ENCODE assay signal across 8 mouse cellular contexts in the genomic region with DNA sequence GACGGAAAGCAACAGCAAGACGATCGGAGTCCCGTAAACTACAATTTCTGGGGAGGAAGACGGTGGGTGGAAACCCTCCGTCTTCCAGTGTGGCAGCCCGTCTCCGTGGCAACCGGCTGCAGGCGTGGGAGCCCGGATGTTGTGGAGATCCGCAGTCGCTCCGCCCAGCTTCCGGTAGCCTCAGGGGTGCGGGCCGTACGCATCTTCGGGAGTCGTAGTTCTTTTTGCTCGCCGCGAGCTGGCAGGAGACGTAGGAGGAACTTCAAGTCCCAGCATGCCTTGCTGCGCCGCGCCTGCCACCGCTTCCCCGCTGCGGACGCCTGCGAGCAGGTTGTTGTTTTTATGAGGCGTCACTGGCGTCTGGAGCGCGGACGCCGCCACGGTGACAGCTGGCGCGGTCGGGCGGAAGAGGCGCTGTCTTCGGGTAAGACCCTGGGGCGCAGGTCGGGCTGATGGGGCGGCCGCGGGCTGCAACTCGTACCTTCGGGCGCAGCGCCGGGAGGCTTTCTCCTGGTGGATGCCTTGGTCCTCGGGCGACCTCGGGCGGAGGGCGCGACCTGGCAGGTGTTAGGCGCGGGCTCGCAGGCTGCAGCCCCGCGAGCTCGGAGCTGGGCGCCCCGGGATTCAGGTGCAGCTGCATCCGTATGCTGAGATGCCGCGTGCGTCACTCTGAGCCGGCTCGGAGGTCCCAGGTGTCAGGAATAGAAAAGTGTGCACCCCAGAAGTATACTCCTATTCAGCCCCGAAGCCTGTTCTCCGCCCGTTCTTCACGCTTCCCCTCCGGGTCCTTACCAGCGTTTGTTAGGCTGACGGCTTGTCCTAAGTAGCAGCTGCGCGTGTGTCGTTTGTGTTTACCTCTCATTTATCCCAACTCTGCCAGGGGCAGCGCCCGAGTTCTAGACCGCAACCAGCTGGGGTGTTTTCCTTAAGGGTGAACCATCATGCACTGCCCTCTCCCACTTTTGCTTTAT. TPM values are rescaled to one million over a fixed set of nuclear protein-coding genes. Genes with fewer than 3 reads are reported as not detected.
DNase-seq lines count a peak whose midpoint lies in the region; ATAC-seq lines count a peak whose summit lies in the region.

Gene Ccpg1os (minus strand): TSS at position 133 of the 971 bp plus-strand sequence.
Gene Ccpg1 (plus strand): TSS at position 180 of the 971 bp plus-strand sequence.

- peak within 1 kb of the TSS; percentile 90 for H3K4me2 ChIP-seq in hindbrain, embryonic 14.5 days (replicated peaks)

- H3K9ac ChIP-seq in hindbrain, embryonic 14.5 days, result peak within 1 kb of the TSS; percentile 79

- H3K27me3 ChIP-seq in hindbrain, embryonic 14.5 days (ENCODE audit: control insufficient read depth, insufficient read depth, low read length), result no peaks in the 10 kb centered on the region

- WGBS in hindbrain, embryonic 14.5 days, result under 1% methylated on average over 88 of the region's 88 CpGs

- peak; percentile 99 for DNase-seq in R1 (ENCODE audit: low read depth, low spot score)
- DNase-seq in cerebellum, postnatal 25 days, result peak; percentile 96 to 97
- DNase-seq in frontal cortex, postnatal 25 days (ENCODE audit: low spot score in 2 of 2), result peak; percentile 89 to 95
- DNase-seq in hindbrain, embryonic 14.5 days (ENCODE audit: low spot score), result peak; percentile 97
- peak; percentile 94 to 97 for DNase-seq in layer of hippocampus, postnatal 36 days
- DNase-seq in lung, postnatal 36 days, result peak; percentile 98
- peak; percentile 99 for DNase-seq in retina, postnatal 1 day
- DNase-seq in urinary bladder, adult 18-20 months (ENCODE audit: low spot score in 2 of 2), result peak; percentile 84 to 96

- H3K4me3 ChIP-seq in hindbrain, embryonic 14.5 days (replicated peaks; ENCODE audit: low read length), result peak within 1 kb of the TSS; percentile 84

- ATAC-seq in hindbrain, embryonic 14.5 days (ENCODE audit: low FRiP score), result peak; percentile 99

- H3K9me3 ChIP-seq in hindbrain, embryonic 14.5 days (ENCODE audit: control insufficient read depth, low read length), result no peaks in the 10 kb centered on the region

- H3K4me1 ChIP-seq in hindbrain, embryonic 14.5 days (replicated peaks; ENCODE audit: control insufficient read depth, insufficient read depth, low read length), result peaks cover 20% of the 10 kb centered on the region

- H3K36me3 ChIP-seq in hindbrain, embryonic 14.5 days (replicated peaks; ENCODE audit: control insufficient read depth, insufficient read depth), result no peaks in the 10 kb centered on the region

- H3K27ac ChIP-seq in hindbrain, embryonic 14.5 days, result peak within 1 kb of the TSS; percentile 87

RNA-seq across cellular contexts. Expression of gene Ccpg1os, which starts in this region (rescaled TPM):
- 27.1 TPM in 2 replicates for polyA plus RNA-seq in hindbrain, embryonic 14.5 days (2014; fragmentation: Nextera tagmentation; extraction: Ambion mirVana)
- 10 to 100 TPM; 11.0 to 11.7 TPM for total RNA-seq in layer of hippocampus, postnatal 36 days (2021)

RNA-seq across cellular contexts. Expression of gene Ccpg1, which starts in this region (rescaled TPM):
- polyA plus RNA-seq in hindbrain, embryonic 14.5 days (2014; fragmentation: Nextera tagmentation; extraction: Ambion mirVana), result 42.3 and 49.7 TPM in 2 replicates
- 100 to 1,000 TPM; 160 to 172 TPM for total RNA-seq in layer of hippocampus, postnatal 36 days (2021)

Comparison
In these comparisons a context has a peak if more than half of its experiments do, and no peak if none do; other contexts are left out.
1. Peak in every context shown above with its lines: DNase-seq, ATAC-seq, H3K4me3 ChIP-seq and H3K27ac ChIP-seq.